Mouse (Mus musculus) left cerebral cortex, postnatal 10 days (tissue): ENCODE measurements around the gene Nlrp6. TPM values are rescaled to one million over a fixed set of nuclear protein-coding genes. Genes with fewer than 3 reads are reported as not detected.

Experiments
- DNase-seq, 2 experiments: peaks; one replicate each; pipeline ENCODE4 v3.0.0; 2021 to 2022; ENCODE audit warnings: low spot score in 2 of 2, mixed read lengths in 1 of 2; ENCODE audit errors: extremely low spot score in 1 of 2
- intact Hi-C: fragments of 180-260 bp; cut with DNase I; formaldehyde crosslinking; loops from one replicate; pipeline ENCODE4 v1.15.1; 2025
- total RNA-seq, 2 experiments: library from RNA; stranded (reverse); gene quantifications; 2 replicates each; pipeline ENCODE4 v1.2.3; 2021

Nlrp6 gene
- total RNA-seq, 2 experiments from 2014 or later, result 0.39 to 0.67 TPM

GRCm38 (mm10) chr7:140943356-140943755 lies 22.7 kb downstream of the Nlrp6 start:
- DNase-seq, result no peak
- intact Hi-C loops, result no loop called here

GRCm38 (mm10) chr7:140944236-140944635 lies 23.5 kb downstream of the Nlrp6 start:
- no peak for DNase-seq
- intact Hi-C loops, result no loop called here

GRCm38 (mm10) chr7:140945247-140945646 lies 24.5 kb downstream of the Nlrp6 start:
- intact Hi-C loops, result no loop called here
- DNase-seq, result no peak

- intact Hi-C loops, result no loop called here
- DNase-seq, result no peak
These were observed 25.6 kb downstream of the Nlrp6 start for GRCm38 (mm10) chr7:140946311-140946710.

GRCm38 (mm10) chr7:140946980-140947379 lies 26.3 kb downstream of the Nlrp6 start:
- intact Hi-C loops, result no loop called here
- no peak for DNase-seq

GRCm38 (mm10) chr7:140948161-140948560 lies 27.5 kb downstream of the Nlrp6 start:
- no peak for DNase-seq
- intact Hi-C loops, result no loop called here

- intact Hi-C loops, result no loop called here
These were observed 28.6 kb downstream of the Nlrp6 start for GRCm38 (mm10) chr7:140949255-140949654.

GRCm38 (mm10) chr7:140949824-140950530 lies 29.3 kb downstream of the Nlrp6 start, which contains the start of gene Ifitm5:
Gene Ifitm5 (minus strand): TSS chr7:140950291.
- peak in 1 of 2 experiments; percentile 23 for DNase-seq
- intact Hi-C loops, result no loop called here

More at GRCm38 (mm10) chr7:140949255-140949654, 28.6 kb downstream of the Nlrp6 start:
- no peak for DNase-seq

GRCm38 (mm10) chr7:140951051-140951450 lies 30.3 kb downstream of the Nlrp6 start:
- peak in 1 of 2 experiments; percentile 23 for DNase-seq
- intact Hi-C loops, result no loop called here

- intact Hi-C loops, result no loop called here
- DNase-seq, result no peak
These were observed 31.1 kb downstream of the Nlrp6 start for GRCm38 (mm10) chr7:140951765-140952164.

- DNase-seq, result no peak
- intact Hi-C loops, result no loop called here
These were observed 31.7 kb downstream of the Nlrp6 start for GRCm38 (mm10) chr7:140952441-140952840.

- intact Hi-C loops, result no loop called here
- no peak for DNase-seq
These were observed 32.4 kb downstream of the Nlrp6 start for GRCm38 (mm10) chr7:140953133-140953532.

GRCm38 (mm10) chr7:140953800-140954732 lies 33.4 kb downstream of the Nlrp6 start:
- intact Hi-C loops, result no loop called here
- no peak for DNase-seq

GRCm38 (mm10) chr7:140954733-140955071 lies 34.0 kb downstream of the Nlrp6 start:
- intact Hi-C loops, result loop anchor here (5.0 kb wide), 1 partner anchor 53 kb away; no protein-coding TSS in a partner anchor
- no peak for DNase-seq

GRCm38 (mm10) chr7:140955342-140955741 lies 34.6 kb downstream of the Nlrp6 start:
- DNase-seq, result no peak
- intact Hi-C loops, result loop anchor here (5.0 kb wide), 1 partner anchor 52 kb away; no protein-coding TSS in a partner anchor

- DNase-seq, result peak in 1 of 2 experiments; percentile 73
- intact Hi-C loops, result loop anchor here (5.0 kb wide), 1 partner anchor 51 kb away; no protein-coding TSS in a partner anchor
These were observed 35.3 kb downstream of the Nlrp6 start, which contains the start of the genes Gm45717 and Ifitm2 for GRCm38 (mm10) chr7:140955758-140956555. Gene Gm45717 (minus strand): TSS chr7:140955937. Gene Ifitm2 (minus strand): TSS chr7:140955987.

- intact Hi-C loops, result loop anchor here (5.0 kb wide), 1 partner anchor 51 kb away; no protein-coding TSS in a partner anchor
- DNase-seq, result no peak
These were observed 35.8 kb downstream of the Nlrp6 start for GRCm38 (mm10) chr7:140956556-140956869.

GRCm38 (mm10) chr7:140959181-140959901 lies 38.6 kb downstream of the Nlrp6 start:
- intact Hi-C loops, result loop anchor here (1.0 to 5.0 kb wide), 2 partner anchors 48 to 89 kb away; no protein-coding TSS in a partner anchor
- DNase-seq, result peak in 1 of 2 experiments; percentile 38
